Mouse (Mus musculus) stomach, embryonic 15.5 days (tissue): ENCODE results near the gene Bace1. TPM values are rescaled to one million over a fixed set of nuclear protein-coding genes. Genes with fewer than 3 reads are reported as not detected.

Experiments used
- ATAC-seq: fragments of 200-750 bp; cut with Nextera tagmentation; 2 replicates; pipeline ENCODE4 v1.8.0; 2017; ENCODE audit warnings: low read depth, moderate number of reproducible peaks, moderate TSS enrichment; ENCODE audit not compliant: insufficient read depth, low FRiP score
- H3K27ac ChIP-seq: fragments of 300-500 bp; sonication (generic); 2 replicates; pipeline ENCODE4 v1.5.1; 2015; ENCODE audit warnings: mild to moderate bottlenecking, inconsistent platforms
- H3K27me3 ChIP-seq: fragments of 300-500 bp; sonication (generic); replicated peaks from 2 replicates; pipeline ENCODE4 v1.6.1; 2015; ENCODE audit warnings: inconsistent platforms
- H3K36me3 ChIP-seq: fragments of 300-500 bp; sonication (generic); 2 replicates; pipeline ENCODE4 v1.6.1; 2015; ENCODE audit warnings: inconsistent platforms
- H3K4me1 ChIP-seq: fragments of 300-500 bp; sonication (generic); 2 replicates; pipeline ENCODE4 v1.6.1; 2015; ENCODE audit warnings: inconsistent platforms
- H3K4me2 ChIP-seq: fragments of 300-500 bp; sonication (generic); 2 replicates; pipeline ENCODE4 v1.6.1; 2015; ENCODE audit warnings: mild to moderate bottlenecking, inconsistent platforms
- H3K4me3 ChIP-seq: fragments of 300-500 bp; sonication (generic); replicated peaks from 2 replicates; pipeline ENCODE4 v1.5.1; 2015; ENCODE audit warnings: inconsistent platforms
- H3K9ac ChIP-seq: fragments of 300-500 bp; sonication (generic); 2 replicates; pipeline ENCODE4 v1.6.1; 2015; ENCODE audit warnings: inconsistent platforms
- H3K9me3 ChIP-seq: fragments of 300-500 bp; sonication (generic); 2 replicates; pipeline ENCODE4 v1.6.1; 2016; ENCODE audit warnings: inconsistent platforms
- WGBS: fragments of 180-500 bp; shearing (Covaris S2); methylation state at CpG from one replicate; pipeline ENCODE4 v1.1.7; 2015; 5-methylcytosine and 5-hydroxymethylcytosine counted together
- polyA plus RNA-seq: library from polyadenylated mRNA; unstranded; fragments of >200 nt; fragmentation: Nextera tagmentation; extraction: Ambion mirVana; gene quantifications from 2 replicates; pipeline ENCODE4 v1.2.1, GENCODE M21; 2015

The Bace1 gene
- polyA plus RNA-seq, 1 experiment from 2014 or later = 28.3 TPM

DNA sequence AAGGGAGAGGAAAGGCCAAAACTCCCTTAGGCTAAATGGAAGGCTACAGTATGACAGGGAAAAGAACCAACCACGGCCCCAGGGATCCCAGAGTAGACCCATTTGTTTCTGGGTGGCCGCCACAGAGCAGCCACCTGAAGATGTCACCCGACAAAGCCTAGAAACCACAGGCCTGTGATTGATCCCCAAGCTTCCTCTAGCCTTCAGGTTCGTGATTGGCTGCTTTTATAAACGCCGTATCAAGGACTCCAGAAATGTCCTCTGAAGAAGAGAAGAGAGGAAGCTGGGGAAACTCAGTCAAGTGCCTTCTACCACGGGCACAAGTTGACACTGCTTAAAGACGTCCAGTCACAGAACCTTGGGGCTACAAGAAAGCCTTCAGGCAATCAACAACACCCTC lies 30.6 kb upstream of the Bace1 start:
- Histone ChIP-seq H3K27ac (no peak overlapping the region), H3K36me3 (peaks cover 5% of the 10 kb centered on the region; the same call in 1 of the 2 replicates), H3K9me3 (no peaks in the 10 kb centered on the region), H3K9ac (no peak overlapping the region), H3K4me2 (no peak overlapping the region), H3K4me3 (no peak overlapping the region), H3K4me1 (no peaks in the 10 kb centered on the region), H3K27me3 (no peaks in the 10 kb centered on the region)
- WGBS = 81% methylated on average over 8 of the region's 8 CpGs
- no peak for ATAC-seq

DNA sequence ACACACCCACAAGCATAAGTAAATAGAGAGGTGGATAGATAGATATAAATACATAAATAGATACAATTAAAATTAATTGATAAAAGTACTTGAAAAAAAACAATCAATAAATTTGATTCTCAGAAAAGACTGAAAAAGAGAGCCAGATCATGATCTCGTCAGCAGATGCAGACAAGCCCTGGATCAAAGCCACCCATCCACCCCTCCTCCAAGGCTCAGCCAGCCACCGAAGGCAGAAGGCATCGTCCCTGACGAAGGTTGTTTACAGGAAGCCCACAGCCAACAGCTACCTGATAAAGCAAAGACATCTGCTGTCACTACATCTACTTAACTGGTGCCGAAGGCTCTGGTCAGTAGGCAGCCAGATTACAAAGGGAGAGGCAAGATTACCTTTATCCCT lies 26.4 kb upstream of the Bace1 start:
- Histone ChIP-seq H3K4me2 (no peak overlapping the region), H3K4me3 (no peak overlapping the region), H3K27ac (no peak overlapping the region), H3K36me3 (no peaks in the 10 kb centered on the region), H3K9me3 (no peaks in the 10 kb centered on the region), H3K27me3 (no peaks in the 10 kb centered on the region), H3K4me1 (no peaks in the 10 kb centered on the region), H3K9ac (no peak overlapping the region)
- no peak for ATAC-seq
- WGBS = 51% methylated on average over 5 of the region's 5 CpGs

DNA sequence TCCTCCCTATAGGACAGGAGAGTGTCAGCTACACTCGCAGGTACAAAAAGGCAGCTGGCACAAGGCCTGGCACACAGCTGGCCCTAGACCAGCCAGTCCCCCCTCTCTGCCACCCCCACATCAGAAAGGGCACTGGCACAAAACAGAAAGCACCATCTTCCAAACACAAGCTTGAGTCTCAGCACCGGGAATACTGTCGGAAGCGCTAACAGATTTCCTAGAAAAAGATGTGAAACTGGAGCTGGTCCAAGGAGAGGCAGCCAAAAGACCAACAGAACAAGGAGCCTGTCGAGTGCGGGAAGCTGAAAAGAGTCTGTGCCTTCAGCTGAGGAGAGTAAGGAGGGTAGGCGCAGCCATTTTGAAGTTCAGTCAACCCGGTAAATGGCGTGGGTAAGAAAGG lies 23.3 kb upstream of the Bace1 start:
- no peak overlapping the region for H3K27ac ChIP-seq
- 72% methylated on average over 9 of the region's 9 CpGs for WGBS

DNA sequence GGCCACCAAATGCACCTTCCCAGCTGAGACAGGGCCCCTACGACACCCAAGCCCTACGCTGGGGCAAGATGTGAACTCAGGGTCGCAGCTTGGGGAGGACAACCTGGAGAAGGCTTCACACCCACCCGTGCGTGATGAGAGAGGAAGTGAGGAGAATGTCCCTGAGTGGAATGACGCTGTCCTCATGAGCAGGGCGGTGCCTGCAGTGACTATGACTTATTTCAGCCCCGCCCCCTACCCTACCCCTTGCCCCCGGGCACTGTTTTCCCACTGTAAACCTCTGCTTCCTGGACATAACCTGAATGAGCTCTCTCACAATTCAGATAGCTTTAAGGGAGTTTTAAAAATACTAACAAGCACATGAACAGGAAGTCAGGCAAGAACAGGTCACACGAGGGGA lies 22.9 kb upstream of the Bace1 start:
- no peak for ATAC-seq
- no peak overlapping the region for H3K9ac ChIP-seq
- H3K4me2 ChIP-seq = no peak overlapping the region
- no peak overlapping the region for H3K4me3 ChIP-seq
- H3K27ac ChIP-seq = no peak overlapping the region
- WGBS = 70% methylated on average over 10 of the region's 10 CpGs
- H3K27me3 ChIP-seq = no peaks in the 10 kb centered on the region
- 0 out of 2 replicates have a peak, but pooled peaks cover 4% of the 10 kb centered on the region for H3K36me3 ChIP-seq
- H3K9me3 ChIP-seq = no peaks in the 10 kb centered on the region
- H3K4me1 ChIP-seq = no peaks in the 10 kb centered on the region

More for the DNA sequence above, 23.3 kb upstream of the Bace1 start:
- Histone ChIP-seq H3K9ac (no peak overlapping the region), H3K4me3 (no peak overlapping the region), H3K4me1 (no peaks in the 10 kb centered on the region), H3K4me2 (no peak overlapping the region), H3K36me3 (0 out of 2 replicates have a peak, but pooled peaks cover 4% of the 10 kb centered on the region), H3K9me3 (no peaks in the 10 kb centered on the region), H3K27me3 (no peaks in the 10 kb centered on the region)
- no peak for ATAC-seq

DNA sequence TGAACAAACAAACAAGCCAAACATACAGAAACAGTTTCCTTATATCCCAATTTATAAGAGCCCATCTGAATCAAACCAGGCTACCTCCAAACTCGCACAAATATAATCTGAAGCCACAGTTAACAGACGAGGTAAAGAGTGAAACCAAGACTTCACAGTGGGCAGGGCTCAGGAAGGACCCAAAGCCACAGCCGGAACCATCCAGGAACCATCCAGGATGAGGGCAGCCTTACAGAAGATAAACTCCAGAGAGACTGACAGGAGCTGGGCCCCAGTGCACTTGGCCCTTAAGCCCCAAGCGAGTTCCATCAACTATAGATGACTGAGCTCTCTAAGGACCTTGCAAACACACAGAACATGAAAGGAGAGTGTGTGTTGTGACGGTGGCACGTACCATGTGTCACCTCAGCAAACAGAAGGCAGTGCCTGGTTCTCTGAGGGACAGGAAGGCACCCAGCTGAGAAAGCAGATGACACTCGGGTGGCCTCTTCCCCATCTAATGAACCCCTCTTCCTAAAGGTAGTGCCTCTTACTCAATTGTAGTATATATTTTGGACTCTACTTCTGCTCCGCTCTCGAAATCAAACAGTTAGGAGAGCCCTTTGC lies 19.9 kb upstream of the Bace1 start:
- Histone ChIP-seq H3K9ac (no peak overlapping the region), H3K27me3 (no peaks in the 10 kb centered on the region), H3K4me3 (no peak overlapping the region), H3K36me3 (peaks cover 6% of the 10 kb centered on the region; the same call in 1 of the 2 replicates), H3K4me1 (no peaks in the 10 kb centered on the region), H3K4me2 (no peak overlapping the region), H3K9me3 (no peaks in the 10 kb centered on the region), H3K27ac (no peak overlapping the region)
- ATAC-seq = no peak
- WGBS = 81% methylated on average over 9 of the region's 9 CpGs

DNA sequence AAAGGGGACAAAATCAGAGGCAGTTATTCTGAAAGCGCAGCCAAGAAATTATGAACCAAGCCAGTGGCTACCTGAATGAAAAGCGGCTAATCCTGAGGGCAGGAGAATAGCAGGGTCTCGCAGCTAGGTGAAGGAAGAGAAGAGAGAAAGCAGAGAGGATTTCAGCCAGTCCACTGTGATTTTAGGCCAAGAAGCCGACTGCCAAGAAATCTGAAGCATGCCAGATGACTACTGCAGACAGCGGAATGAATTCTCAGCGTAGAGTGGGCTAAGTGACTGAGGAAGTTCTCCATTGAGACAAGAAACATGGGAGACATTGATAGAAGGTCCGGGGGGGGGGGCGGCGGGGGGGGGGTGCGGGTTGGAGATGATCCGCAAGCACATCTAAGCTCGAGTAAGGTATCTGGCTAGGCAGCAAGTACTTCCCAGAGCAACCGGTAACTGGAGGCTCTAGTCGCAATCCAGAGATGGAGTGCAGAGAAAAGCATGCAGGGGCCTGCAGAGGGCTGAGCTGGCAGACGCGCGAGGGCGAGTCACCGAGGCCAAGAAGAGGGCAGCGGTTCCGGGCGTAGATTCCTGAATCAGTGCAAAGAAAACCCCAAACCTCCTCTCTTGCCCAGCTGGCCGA lies 10.6 kb upstream of the Bace1 start:
- H3K9ac ChIP-seq = peak overlapping the region; percentile 55
- H3K27ac ChIP-seq = peak overlapping the region; percentile 88
- ATAC-seq = peak; percentile 30; the same call in 1 of the 2 replicates
- 6% methylated on average over 20 of the region's 23 CpGs for WGBS
- H3K9me3 ChIP-seq = 0 out of 2 replicates have a peak, but pooled peaks cover 3% of the 10 kb centered on the region
- H3K4me2 ChIP-seq = peak overlapping the region; percentile 77
- H3K4me1 ChIP-seq = peaks cover 5% of the 10 kb centered on the region
- peak overlapping the region; percentile 93 for H3K4me3 ChIP-seq
- H3K27me3 ChIP-seq = no peaks in the 10 kb centered on the region
- H3K36me3 ChIP-seq = peaks cover 3% of the 10 kb centered on the region; the same call in 1 of the 2 replicates

DNA sequence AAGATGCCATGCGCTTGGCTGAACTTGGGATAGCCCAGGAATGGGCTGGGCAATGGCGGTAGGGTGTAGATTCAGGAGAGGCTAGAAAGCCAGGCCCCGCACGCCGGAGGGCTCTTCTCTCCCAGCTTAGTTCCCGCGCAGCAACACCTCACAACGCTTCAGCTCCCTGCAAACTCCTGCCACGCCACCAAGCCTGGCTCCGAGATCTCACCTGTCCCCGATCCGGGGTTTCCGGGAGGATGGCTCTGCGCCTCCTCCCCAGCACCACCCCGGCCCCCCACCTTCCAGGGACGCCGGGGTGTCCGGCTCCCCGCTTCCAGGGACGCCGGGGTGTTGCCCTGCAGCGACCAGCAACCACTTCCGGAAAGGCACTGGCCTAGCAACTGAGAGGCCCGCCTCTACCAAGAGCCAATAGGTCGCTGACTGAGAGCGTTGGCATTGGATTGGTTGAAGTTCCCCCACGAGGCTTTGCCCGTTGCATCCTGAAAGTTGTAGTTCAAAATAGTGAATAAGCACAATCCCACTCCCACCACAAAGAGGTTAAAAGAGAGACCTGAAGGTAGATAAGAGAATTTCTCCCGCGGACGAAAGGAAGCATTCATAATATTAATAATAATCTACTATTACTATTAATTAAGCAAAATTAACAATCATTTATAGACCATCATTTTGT lies 10.0 kb upstream of the Bace1 start, which contains the start of gene Cep164:
Gene Cep164 (minus strand): TSS at position 401 of the 673 bp plus-strand sequence.
- peak; percentile 96 for ATAC-seq
- no peaks in the 10 kb centered on the region for H3K27me3 ChIP-seq
- H3K9me3 ChIP-seq = 0 out of 2 replicates have a peak, but pooled peaks cover 3% of the 10 kb centered on the region
- peak within 1 kb of the TSS; percentile 93 for H3K4me3 ChIP-seq
- peaks cover 5% of the 10 kb centered on the region for H3K4me1 ChIP-seq
- H3K4me2 ChIP-seq = peak within 1 kb of the TSS; percentile 77
- 1% methylated on average over 31 of the region's 31 CpGs for WGBS
- 0 out of 2 replicates have a peak, but pooled peaks cover 3% of the 10 kb centered on the region for H3K36me3 ChIP-seq
- H3K27ac ChIP-seq = peak within 1 kb of the TSS; percentile 88
- H3K9ac ChIP-seq = peak within 1 kb of the TSS; percentile 55

DNA sequence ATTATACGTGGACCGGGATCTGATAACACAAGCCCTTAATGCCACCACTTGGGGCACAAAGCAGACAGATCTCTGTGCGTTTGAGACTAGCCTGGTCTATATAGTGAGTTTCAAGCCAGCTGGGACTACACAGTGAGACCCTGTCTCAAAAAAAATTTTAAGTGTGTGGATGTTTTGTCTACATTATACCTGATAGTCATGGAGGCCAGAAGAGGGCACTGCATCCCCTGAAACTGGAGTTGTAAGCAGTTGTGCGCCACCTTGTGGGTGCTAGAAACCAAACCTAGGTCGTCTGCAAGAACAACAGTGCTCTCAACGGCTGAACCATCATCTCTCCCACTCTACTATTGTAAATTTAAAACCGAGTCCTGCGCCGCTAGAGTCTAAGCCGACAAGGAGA lies 9.3 kb upstream of the Bace1 start:
- Histone ChIP-seq H3K27me3 (no peaks in the 10 kb centered on the region), H3K4me3 (peak overlapping the region; percentile 93), H3K27ac (no peak overlapping the region), H3K4me1 (peaks cover 5% of the 10 kb centered on the region), H3K4me2 (peak overlapping the region; percentile 77), H3K36me3 (0 out of 2 replicates have a peak, but pooled peaks cover 3% of the 10 kb centered on the region), H3K9ac (no peak overlapping the region), H3K9me3 (0 out of 2 replicates have a peak, but pooled peaks cover 3% of the 10 kb centered on the region)
- ATAC-seq = no peak
- 32% methylated on average over 10 of the region's 10 CpGs for WGBS

DNA sequence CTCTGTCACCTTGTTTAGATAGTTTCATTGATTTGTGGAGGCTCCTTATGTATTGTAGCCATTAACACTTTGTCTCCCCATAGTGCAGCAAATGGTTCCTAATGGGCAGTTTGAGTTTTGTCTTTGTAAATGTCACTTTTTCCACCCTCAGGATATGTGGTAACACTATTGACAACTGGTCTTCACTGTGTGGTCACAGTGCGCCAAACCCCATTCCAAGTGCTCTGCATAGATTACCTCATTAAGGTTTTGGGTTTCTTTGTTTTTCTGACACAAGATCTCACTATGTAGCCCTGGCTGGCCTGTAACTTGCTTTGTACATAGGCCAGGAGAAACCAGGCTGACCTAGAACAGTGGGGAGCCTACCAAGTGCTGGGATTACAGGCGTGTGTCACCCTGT lies 5.5 kb upstream of the Bace1 start:
- H3K9ac ChIP-seq = no peak overlapping the region
- 95% methylated on average over 2 of the region's 2 CpGs for WGBS
- no peak overlapping the region for H3K4me3 ChIP-seq
- 0 out of 2 replicates have a peak, but pooled peaks cover 3% of the 10 kb centered on the region for H3K9me3 ChIP-seq
- H3K4me1 ChIP-seq = no peaks in the 10 kb centered on the region
- H3K4me2 ChIP-seq = no peak overlapping the region
- H3K27ac ChIP-seq = no peak overlapping the region
- H3K36me3 ChIP-seq = 0 out of 2 replicates have a peak, but pooled peaks cover 3% of the 10 kb centered on the region
- ATAC-seq = no peak
- H3K27me3 ChIP-seq = no peaks in the 10 kb centered on the region

DNA sequence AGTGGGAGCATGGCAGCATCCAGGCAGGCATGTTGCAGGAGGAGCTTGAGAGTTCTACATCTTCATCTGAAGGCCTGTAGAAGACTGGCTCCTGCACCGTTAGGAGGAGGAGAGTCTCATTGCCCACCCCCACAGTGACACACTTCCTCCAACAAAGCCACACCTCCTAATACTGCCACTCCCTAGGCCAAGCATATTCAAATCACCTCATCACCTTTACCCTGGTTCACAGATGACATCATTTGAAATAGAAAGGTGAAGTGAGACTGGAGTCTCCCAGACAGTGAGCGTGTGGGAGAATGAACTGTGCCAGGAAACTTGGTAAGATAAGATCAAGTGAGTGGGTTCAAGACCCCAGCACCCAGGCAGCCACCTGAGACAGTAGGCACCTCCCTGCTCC lies 4.9 kb upstream of the Bace1 start:
- H3K4me3 ChIP-seq = no peak overlapping the region
- H3K4me1 ChIP-seq = no peaks in the 10 kb centered on the region
- WGBS = 71% methylated on average over 2 of the region's 2 CpGs
- ATAC-seq = no peak
- H3K27ac ChIP-seq = no peak overlapping the region
- H3K36me3 ChIP-seq = 0 out of 2 replicates have a peak, but pooled peaks cover 3% of the 10 kb centered on the region
- H3K9ac ChIP-seq = no peak overlapping the region
- H3K4me2 ChIP-seq = no peak overlapping the region
- H3K27me3 ChIP-seq = no peaks in the 10 kb centered on the region
- H3K9me3 ChIP-seq = 0 out of 2 replicates have a peak, but pooled peaks cover 3% of the 10 kb centered on the region

DNA sequence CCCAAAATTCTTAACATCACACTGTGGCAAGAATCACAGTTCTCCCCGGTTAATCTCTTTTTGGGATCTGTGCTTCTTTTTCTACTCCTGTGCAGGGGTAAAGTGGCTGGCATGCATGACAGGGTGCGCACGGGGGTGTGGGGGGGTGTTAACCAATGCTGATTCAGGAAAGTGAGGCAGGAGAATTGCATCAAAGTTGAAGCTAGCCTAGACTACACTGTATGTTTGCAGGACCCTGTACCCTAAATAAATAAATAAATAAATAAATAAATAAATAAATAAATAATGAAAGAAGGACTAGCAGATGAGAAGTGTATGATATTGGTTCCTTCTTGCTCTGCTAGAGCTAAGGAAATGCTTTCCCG lies 329 bp upstream of the Bace1 start:
- peak; percentile 6; the same call in 1 of the 2 replicates for ATAC-seq
- WGBS = 28% methylated on average over 4 of the region's 4 CpGs

More for the DNA sequence above, 329 bp upstream of the Bace1 start:
- H3K36me3 ChIP-seq = no peaks in the 10 kb centered on the region
- H3K9me3 ChIP-seq = no peaks in the 10 kb centered on the region
- no peaks in the 10 kb centered on the region for H3K27me3 ChIP-seq
- peak overlapping the region; percentile 95 for H3K4me2 ChIP-seq
- peaks cover 29% of the 10 kb centered on the region for H3K4me1 ChIP-seq
- 0 out of 2 replicates have a peak overlapping the region, but pooled peaks have one; percentile 51 for H3K27ac ChIP-seq
- H3K4me3 ChIP-seq = peak overlapping the region; percentile 84
- H3K9ac ChIP-seq = no peak overlapping the region
